29 mouse cellular contexts compared by ENCODE assay signal in the genomic region with DNA sequence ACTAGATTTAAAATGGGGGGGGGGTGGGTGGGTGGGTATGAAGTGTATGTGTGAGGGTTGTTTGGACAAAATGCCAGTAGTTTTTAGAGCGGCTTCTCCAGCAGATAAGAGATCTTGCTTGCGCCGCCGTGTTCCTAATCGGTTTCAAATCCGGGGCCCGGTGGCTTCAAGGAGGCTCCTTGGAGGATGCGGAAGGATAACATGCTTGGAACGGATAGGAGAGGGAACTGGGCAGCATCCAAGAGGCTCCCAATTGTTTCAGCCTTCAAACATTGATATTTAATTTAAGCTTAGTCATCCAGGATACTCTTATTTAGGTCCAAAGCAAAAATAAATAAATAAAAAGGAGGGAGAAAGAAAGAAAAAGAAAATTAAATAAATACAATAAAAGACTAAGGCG. TPM values are rescaled to one million over a fixed set of nuclear protein-coding genes. Genes with fewer than 3 reads are reported as not detected.
DNase-seq lines count a peak whose midpoint lies in the region; ATAC-seq and TF ChIP-seq lines count a peak whose summit lies in the region.
"Had no signal": no experiment of that assay in that cellular context is flagged by ENCODE, and none has a peak within 500 bp of the region (broad histone marks: within the 10 kb centered on the region; RNA-seq: fewer than 3 reads in every experiment).

No protein-coding gene starts in this region.

- H3K36me3 ChIP-seq in midbrain, embryonic 10.5 days, result no peaks in the 10 kb centered on the region
- H3K36me3 ChIP-seq in midbrain, postnatal 0 days (ENCODE audit: insufficient read depth, low read length), result no peaks in the 10 kb centered on the region
- H3K36me3 ChIP-seq in forebrain, embryonic 13.5 days (ENCODE audit: poor library complexity, severe bottlenecking), result no peaks in the 10 kb centered on the region
- H3K36me3 ChIP-seq in liver, embryonic 15.5 days (replicated peaks), result no peaks in the 10 kb centered on the region
- H3K36me3 ChIP-seq in midbrain, embryonic 16.5 days (ENCODE audit: control insufficient read depth, insufficient read depth, low read length), result no peaks in the 10 kb centered on the region
- H3K36me3 ChIP-seq: embryonic facial prominence, embryonic 15.5 days; heart, embryonic 13.5 days; hindbrain, embryonic 13.5 days; limb, embryonic 10.5 days; neural tube, embryonic 13.5 days had no signal

- no peak overlapping the region for H3K4me2 ChIP-seq in midbrain, postnatal 0 days (ENCODE audit: low read depth, low read length, poor library complexity, severe bottlenecking)
- H3K4me2 ChIP-seq in forebrain, embryonic 13.5 days, result peak overlapping the region; percentile 26
- H3K4me2 ChIP-seq in liver, embryonic 15.5 days, result peak overlapping the region; percentile 37; the same call in 1 of the 2 replicates
- H3K4me2 ChIP-seq in midbrain, embryonic 16.5 days (ENCODE audit: low read length), result peak overlapping the region; percentile 27
- H3K4me2 ChIP-seq: embryonic facial prominence, embryonic 15.5 days; heart, embryonic 13.5 days; hindbrain, embryonic 13.5 days; neural tube, embryonic 13.5 days had no signal

- peak overlapping the region; percentile 78 for H3K27ac ChIP-seq in midbrain, embryonic 10.5 days (replicated peaks)
- no peak overlapping the region for H3K27ac ChIP-seq in midbrain, postnatal 0 days (ENCODE audit: low read depth, low read length)
- no peak overlapping the region for H3K27ac ChIP-seq in forebrain, embryonic 13.5 days
- H3K27ac ChIP-seq in liver, embryonic 15.5 days (replicated peaks), result no peak overlapping the region
- no peak overlapping the region for H3K27ac ChIP-seq in midbrain, embryonic 16.5 days (ENCODE audit: low read length)
- H3K27ac ChIP-seq: embryonic facial prominence, embryonic 15.5 days; heart, adult 2 months; heart, embryonic 13.5 days; hindbrain, embryonic 13.5 days; kidney, postnatal 0 days; limb, embryonic 10.5 days; neural tube, embryonic 13.5 days; stomach, postnatal 0 days had no signal

- peak; percentile 58 for DNase-seq in midbrain, embryonic 10.5 days (ENCODE audit: low spot score)
- no peak for DNase-seq in midbrain, postnatal 0 days (ENCODE audit: low spot score)
- no peak for DNase-seq in layer of hippocampus, adult 11-12 months (ENCODE audit: low spot score)
- DNase-seq: adrenal gland, adult 8-10 months; cerebellum, adult 18-20 months; cerebellum, postnatal 25 days; gastrocnemius, postnatal 25 days; heart, adult 2 months; kidney, adult 2 months; lung, postnatal 4 days; right cerebral cortex, adult 18-20 months; thymus, adult 2 months had no signal

- no peak for ATAC-seq in midbrain, postnatal 0 days (ENCODE audit: low FRiP score)
- ATAC-seq in forebrain, embryonic 13.5 days, result no peak
- ATAC-seq in liver, embryonic 15.5 days (ENCODE audit: insufficient read depth), result no peak
- no peak for ATAC-seq in midbrain, embryonic 16.5 days
- no peak for ATAC-seq in erythroid progenitor cell, adult 5-6 weeks (replicated peaks; ENCODE audit: low FRiP score, poor library complexity, severe bottlenecking)
- ATAC-seq: inflammation-experienced regulatory T-cells, adult 6 months had no signal

- no peak overlapping the region for H3K9ac ChIP-seq in midbrain, postnatal 0 days (replicated peaks; ENCODE audit: low read length, poor library complexity, severe bottlenecking)
- no peak overlapping the region for H3K9ac ChIP-seq in forebrain, embryonic 13.5 days
- no peak overlapping the region for H3K9ac ChIP-seq in liver, embryonic 15.5 days
- H3K9ac ChIP-seq in midbrain, embryonic 16.5 days (ENCODE audit: low read depth, low read length), result no peak overlapping the region
- H3K9ac ChIP-seq: embryonic facial prominence, embryonic 15.5 days; heart, embryonic 13.5 days; hindbrain, embryonic 13.5 days; neural tube, embryonic 13.5 days had no signal

- WGBS in midbrain, embryonic 10.5 days, result 20% methylated on average over 10 of the region's 10 CpGs
- WGBS in midbrain, postnatal 0 days, result 20% methylated on average over 10 of the region's 10 CpGs
- 11% methylated on average over 10 of the region's 10 CpGs for WGBS in forebrain, embryonic 13.5 days
- WGBS in liver, embryonic 15.5 days (ENCODE audit: insufficient replicate concordance), result 49% methylated on average over 10 of the region's 10 CpGs
- 21% methylated on average over 10 of the region's 10 CpGs for whole genome bisulfite sequencing in midbrain, embryonic 16.5 days

- H3K27me3 ChIP-seq in midbrain, embryonic 10.5 days (ENCODE audit: low read depth, poor library complexity, severe bottlenecking), result peaks cover 54% of the 10 kb centered on the region
- H3K27me3 ChIP-seq in midbrain, postnatal 0 days (ENCODE audit: insufficient read depth, low read length), result 0 out of 2 replicates have a peak, but pooled peaks cover 7% of the 10 kb centered on the region
- H3K27me3 ChIP-seq in forebrain, embryonic 13.5 days, result peaks cover 38% of the 10 kb centered on the region
- peaks cover 7% of the 10 kb centered on the region for H3K27me3 ChIP-seq in liver, embryonic 15.5 days
- H3K27me3 ChIP-seq in midbrain, embryonic 16.5 days (ENCODE audit: control insufficient read depth, insufficient read depth, low read depth, low read length), result peaks cover 13% of the 10 kb centered on the region
- H3K27me3 ChIP-seq: neural tube, embryonic 13.5 days had no signal

- H3K4me1 ChIP-seq in midbrain, embryonic 10.5 days, result peaks cover 36% of the 10 kb centered on the region
- H3K4me1 ChIP-seq in midbrain, postnatal 0 days (ENCODE audit: insufficient read depth, low read length), result no peaks in the 10 kb centered on the region
- peaks cover 8% of the 10 kb centered on the region for H3K4me1 ChIP-seq in forebrain, embryonic 13.5 days
- peaks cover 2% of the 10 kb centered on the region; the same call in 1 of the 2 replicates for H3K4me1 ChIP-seq in liver, embryonic 15.5 days (replicated peaks)
- peaks cover 11% of the 10 kb centered on the region for H3K4me1 ChIP-seq in midbrain, embryonic 16.5 days (ENCODE audit: control insufficient read depth, insufficient read depth, low read length)
- H3K4me1 ChIP-seq: embryonic facial prominence, embryonic 15.5 days; heart, embryonic 13.5 days; limb, embryonic 10.5 days had no signal

- peak overlapping the region; percentile 37 for H3K4me3 ChIP-seq in midbrain, embryonic 10.5 days
- H3K4me3 ChIP-seq in midbrain, postnatal 0 days (ENCODE audit: low read depth, low read length), result no peak overlapping the region
- no peak overlapping the region for H3K4me3 ChIP-seq in forebrain, embryonic 13.5 days
- H3K4me3 ChIP-seq in liver, embryonic 15.5 days (replicated peaks), result no peak overlapping the region
- H3K4me3 ChIP-seq in midbrain, embryonic 16.5 days (ENCODE audit: low read depth, low read length), result no peak overlapping the region
- H3K4me3 ChIP-seq: embryonic facial prominence, embryonic 15.5 days; heart, adult 2 months; heart, embryonic 13.5 days; hindbrain, embryonic 13.5 days; limb, embryonic 10.5 days; myocyte; neural tube, embryonic 13.5 days had no signal

- TF ChIP-seq CTCF in midbrain, postnatal 0 days (IDR thresholded peaks at IDR 0.05), result no peak

- H3K9me3 ChIP-seq in midbrain, embryonic 10.5 days (replicated peaks), result no peaks in the 10 kb centered on the region
- no peaks in the 10 kb centered on the region for H3K9me3 ChIP-seq in midbrain, postnatal 0 days (ENCODE audit: low read length)
- no peaks in the 10 kb centered on the region for H3K9me3 ChIP-seq in forebrain, embryonic 13.5 days (replicated peaks)
- no peaks in the 10 kb centered on the region for H3K9me3 ChIP-seq in liver, embryonic 15.5 days (replicated peaks)
- no peaks in the 10 kb centered on the region for H3K9me3 ChIP-seq in midbrain, embryonic 16.5 days (replicated peaks; ENCODE audit: control insufficient read depth, low read length, poor library complexity, severe bottlenecking)
- H3K9me3 ChIP-seq: embryonic facial prominence, embryonic 15.5 days; heart, embryonic 13.5 days; hindbrain, embryonic 13.5 days; limb, embryonic 10.5 days; neural tube, embryonic 13.5 days had no signal

RNA-seq across cellular contexts. Expression of a gene that starts 43.2 kb away (rescaled TPM):
- 11.1 and 12.3 TPM in 2 replicates for polyA plus RNA-seq in midbrain, embryonic 10.5 days (2016; fragmentation: Nextera tagmentation; extraction: Ambion mirVana)
- total RNA-seq in midbrain, postnatal 0 days (2014; rRNA removed), result 27.8 and 37.9 TPM in 2 replicates
- 6.4 and 7.4 TPM in 2 replicates for polyA plus RNA-seq in midbrain, postnatal 0 days (2015; fragmentation: Nextera tagmentation; extraction: Ambion mirVana)
- polyA plus RNA-seq in forebrain, embryonic 13.5 days (2015; fragmentation: Nextera tagmentation; extraction: Ambion mirVana), result 8.9 and 11.5 TPM in 2 replicates
- polyA plus RNA-seq in liver, embryonic 15.5 days (2015; fragmentation: Nextera tagmentation; extraction: Ambion mirVana), result not detected in 2 replicates
- 6.4 and 8.0 TPM in 2 replicates for polyA plus RNA-seq in midbrain, embryonic 16.5 days (2015; fragmentation: Nextera tagmentation; extraction: Ambion mirVana)
- not detected in 2 replicates for total RNA-seq in erythroid progenitor cell, adult 5-6 weeks (2015; ENCODE audit: low replicate concordance)
- total RNA-seq in erythroid progenitor cell, adult 5-6 weeks (2017; ENCODE audit: low replicate concordance), result not detected in 2 replicates
- total RNA-seq: gastrocnemius, postnatal 25 days; heart, adult 2 months; heart, postnatal 25 days; liver, adult 2 months; megakaryocyte-erythroid progenitor cell, adult 5-6 weeks; MEL had no signal
- polyA plus RNA-seq: inflammation-experienced regulatory T-cells, adult 6 months; kidney, adult 2 months; kidney, postnatal 0 days; liver, adult 2 months; myocyte had no signal

RNA-seq across cellular contexts. Expression of a gene that starts 56.7 kb away (rescaled TPM):
- polyA plus RNA-seq in midbrain, embryonic 10.5 days (2016; fragmentation: Nextera tagmentation; extraction: Ambion mirVana), result 35.8 and 38.5 TPM in 2 replicates
- 43.7 and 62.3 TPM in 2 replicates for total RNA-seq in midbrain, postnatal 0 days (2014; rRNA removed)
- 49.3 and 51.6 TPM in 2 replicates for polyA plus RNA-seq in midbrain, postnatal 0 days (2015; fragmentation: Nextera tagmentation; extraction: Ambion mirVana)
- 28.1 and 31.4 TPM in 2 replicates for polyA plus RNA-seq in forebrain, embryonic 13.5 days (2015; fragmentation: Nextera tagmentation; extraction: Ambion mirVana)
- 12.0 and 13.1 TPM in 2 replicates for polyA plus RNA-seq in liver, embryonic 15.5 days (2015; fragmentation: Nextera tagmentation; extraction: Ambion mirVana)
- 40.4 and 41.5 TPM in 2 replicates for polyA plus RNA-seq in midbrain, embryonic 16.5 days (2015; fragmentation: Nextera tagmentation; extraction: Ambion mirVana)
- 1.1 and 2.5 TPM in 2 replicates for total RNA-seq in erythroid progenitor cell, adult 5-6 weeks (2015; ENCODE audit: low replicate concordance)
- total RNA-seq in erythroid progenitor cell, adult 5-6 weeks (2017; ENCODE audit: low replicate concordance), result 1.7 TPM in 1 of 2 replicates, not detected in the other
